Mouse (Mus musculus): ENCODE results near the gene Fgfr3.
A peak's percentile ranks its signal among the peaks of the same experiment; 100 is the strongest.

Gene Fgfr3

GRCm38 (mm10) chr5:33698669-33699068, 22.8 kb upstream of the Fgfr3 start:
- no peak for DNase-seq

- no peak for DNase-seq
Measured at GRCm38 (mm10) chr5:33700010-33700409, 21.5 kb upstream of the Fgfr3 start.

GRCm38 (mm10) chr5:33701832-33702231, 19.6 kb upstream of the Fgfr3 start:
- no peak for DNase-seq

GRCm38 (mm10) chr5:33703999-33704398, 17.5 kb upstream of the Fgfr3 start:
- no peak for DNase-seq

- DNase-seq = peak; percentile 39
Measured at GRCm38 (mm10) chr5:33704945-33705611, 16.4 kb upstream of the Fgfr3 start.

- DNase-seq = no peak
Measured at GRCm38 (mm10) chr5:33705612-33706349, 15.7 kb upstream of the Fgfr3 start.

GRCm38 (mm10) chr5:33706350-33706629, 15.2 kb upstream of the Fgfr3 start:
- no peak for DNase-seq

GRCm38 (mm10) chr5:33707163-33707562, 14.3 kb upstream of the Fgfr3 start:
- no peak for DNase-seq

- DNase-seq = no peak
Measured at GRCm38 (mm10) chr5:33709037-33709436, 12.4 kb upstream of the Fgfr3 start.

GRCm38 (mm10) chr5:33712550-33712949, 8.9 kb upstream of the Fgfr3 start:
- no peak for DNase-seq

- no peak for DNase-seq
Measured at GRCm38 (mm10) chr5:33715182-33715581, 6.3 kb upstream of the Fgfr3 start.

- no peak for DNase-seq
Measured at GRCm38 (mm10) chr5:33716467-33716866, 5.0 kb upstream of the Fgfr3 start.

- DNase-seq = no peak
Measured at GRCm38 (mm10) chr5:33718460-33718859, 3.0 kb upstream of the Fgfr3 start.

GRCm38 (mm10) chr5:33720852-33721490, 503 bp upstream of the Fgfr3 start:
- DNase-seq = no peak

GRCm38 (mm10) chr5:33722266-33723018, 968 bp downstream of the Fgfr3 start:
- no peak for DNase-seq

GRCm38 (mm10) chr5:33723019-33723640, 1.7 kb downstream of the Fgfr3 start:
- DNase-seq = no peak

- no peak for DNase-seq
Measured at GRCm38 (mm10) chr5:33723641-33724465, 2.4 kb downstream of the Fgfr3 start.

- no peak for DNase-seq
Measured at GRCm38 (mm10) chr5:33726081-33726647, 4.7 kb downstream of the Fgfr3 start.

GRCm38 (mm10) chr5:33726891-33727290, 5.4 kb downstream of the Fgfr3 start:
- DNase-seq = no peak

- no peak for DNase-seq
Measured at GRCm38 (mm10) chr5:33728841-33729240, 7.4 kb downstream of the Fgfr3 start.

- DNase-seq = no peak
Measured at GRCm38 (mm10) chr5:33730516-33730915, 9.0 kb downstream of the Fgfr3 start.

- DNase-seq = no peak
Measured at GRCm38 (mm10) chr5:33731051-33731450, 9.6 kb downstream of the Fgfr3 start.

Measured in right cerebral cortex, postnatal 25 days (tissue).